Comparison of ENCODE assay signal across 8 mouse cellular contexts in genomic region chr7:140857550-140858505, GRCm38 (mm10). TPM values are rescaled to one million over a fixed set of nuclear protein-coding genes. Genes with fewer than 3 reads are reported as not detected.
DNase-seq lines count a peak whose midpoint lies in the region; ATAC-seq and TF ChIP-seq lines count a peak whose summit lies in the region.

Bet1l (minus strand) TSS chr7:140857577.

- no peak for DNase-seq in kidney, adult 9 months
- peak; percentile 35 for DNase-seq in G1E (ENCODE audit: low spot score)
- peak; percentile 36 to 40 for DNase-seq in cerebellum, postnatal 14 days
- peak; percentile 25 to 48 for DNase-seq in left cerebral cortex, postnatal 14 days (ENCODE audit: low spot score in 2 of 2)
- peak; percentile 19 for DNase-seq in midbrain, postnatal 0 days (ENCODE audit: low spot score)
- DNase-seq in gastrocnemius, postnatal 14 days = no peak

- peak within 1 kb of the TSS; percentile 92 for H3K9ac ChIP-seq in kidney, embryonic 14.5 days (ENCODE audit: low read depth, low read length)
- peak within 1 kb of the TSS; percentile 95 for H3K9ac ChIP-seq in heart, embryonic 15.5 days
- peak within 1 kb of the TSS; percentile 97 for H3K9ac ChIP-seq in midbrain, postnatal 0 days (replicated peaks; ENCODE audit: low read length, poor library complexity, severe bottlenecking)

- H3K9me3 ChIP-seq in kidney, embryonic 14.5 days (ENCODE audit: control insufficient read depth, low read length) = no peaks in the 10 kb centered on the region
- no peaks in the 10 kb centered on the region for H3K9me3 ChIP-seq in G1E (replicated peaks)
- no peaks in the 10 kb centered on the region for H3K9me3 ChIP-seq in heart, embryonic 15.5 days (replicated peaks)
- H3K9me3 ChIP-seq in midbrain, postnatal 0 days (ENCODE audit: low read length) = no peaks in the 10 kb centered on the region

- ATAC-seq in kidney, embryonic 14.5 days (ENCODE audit: low FRiP score, low TSS enrichment) = peak; percentile 32
- no peak for ATAC-seq in G1E (ENCODE audit: extremely low read depth, insufficient number of reproducible peaks, low FRiP score, poor library complexity, severe bottlenecking)
- 0 out of 2 replicates have a peak, but pooled peaks have one; percentile 4 for ATAC-seq in heart, embryonic 15.5 days (replicated peaks; ENCODE audit: insufficient number of reproducible peaks, insufficient read depth, low FRiP score, low read depth)
- ATAC-seq in midbrain, postnatal 0 days (ENCODE audit: low FRiP score) = peak; percentile 24; the same call in 1 of the 2 replicates

- peak within 1 kb of the TSS; percentile 75 for H3K27ac ChIP-seq in kidney, embryonic 14.5 days (ENCODE audit: low read depth, low read length)
- peak within 1 kb of the TSS; percentile 95 for H3K27ac ChIP-seq in heart, embryonic 15.5 days
- H3K27ac ChIP-seq in midbrain, postnatal 0 days (ENCODE audit: low read depth, low read length) = peak within 1 kb of the TSS; percentile 95

- WGBS in kidney, embryonic 14.5 days = 36% methylated on average over 40 of the region's 40 CpGs
- 28% methylated on average over 40 of the region's 40 CpGs for WGBS in heart, embryonic 15.5 days
- WGBS in midbrain, postnatal 0 days = 36% methylated on average over 40 of the region's 40 CpGs

- no peak for TF ChIP-seq CTCF in G1E (IDR thresholded peaks at IDR 0.05; ENCODE audit: low read depth, low read length)
- no peak for TF ChIP-seq CTCF in midbrain, postnatal 0 days (IDR thresholded peaks at IDR 0.05)

- H3K27me3 ChIP-seq in kidney, embryonic 14.5 days (ENCODE audit: control insufficient read depth, insufficient read depth, low read length) = no peaks in the 10 kb centered on the region
- no peaks in the 10 kb centered on the region for H3K27me3 ChIP-seq in G1E (ENCODE audit: insufficient read depth, low read length)
- no peaks in the 10 kb centered on the region for H3K27me3 ChIP-seq in heart, embryonic 15.5 days
- H3K27me3 ChIP-seq in midbrain, postnatal 0 days (ENCODE audit: insufficient read depth, low read length) = no peaks in the 10 kb centered on the region

- H3K36me3 ChIP-seq in kidney, embryonic 14.5 days (ENCODE audit: control insufficient read depth, insufficient read depth, low read length) = peaks cover 55% of the 10 kb centered on the region
- H3K36me3 ChIP-seq in G1E (replicated peaks) = peaks cover 75% of the 10 kb centered on the region
- H3K36me3 ChIP-seq in heart, embryonic 15.5 days = peaks cover 55% of the 10 kb centered on the region
- H3K36me3 ChIP-seq in midbrain, postnatal 0 days (ENCODE audit: insufficient read depth, low read length) = peaks cover 48% of the 10 kb centered on the region

- peaks cover 15% of the 10 kb centered on the region for H3K4me1 ChIP-seq in kidney, embryonic 14.5 days (ENCODE audit: control insufficient read depth, insufficient read depth, low read length)
- H3K4me1 ChIP-seq in G1E (ENCODE audit: insufficient read depth, low read depth, low read length) = peaks cover 65% of the 10 kb centered on the region
- H3K4me1 ChIP-seq in heart, embryonic 15.5 days (replicated peaks) = peaks cover 32% of the 10 kb centered on the region
- peaks cover 15% of the 10 kb centered on the region; the same call in 1 of the 2 replicates for H3K4me1 ChIP-seq in midbrain, postnatal 0 days (ENCODE audit: insufficient read depth, low read length)

- peak within 1 kb of the TSS; percentile 52 for H3K4me3 ChIP-seq in kidney, embryonic 14.5 days (ENCODE audit: low read length)
- H3K4me3 ChIP-seq in G1E (ENCODE audit: low read depth, low read length) = peak within 1 kb of the TSS; percentile 95
- peak within 1 kb of the TSS; percentile 97 for H3K4me3 ChIP-seq in heart, embryonic 15.5 days
- H3K4me3 ChIP-seq in midbrain, postnatal 0 days (ENCODE audit: low read depth, low read length) = peak within 1 kb of the TSS; percentile 81

- intact Hi-C loops in left cerebral cortex, postnatal 14 days (cut with DNase I) = no loop called here
- intact Hi-C loops in gastrocnemius, postnatal 14 days (cut with DNase I; ENCODE audit: low total_unique reads) = no loop called here

- H3K4me2 ChIP-seq in kidney, embryonic 14.5 days (replicated peaks; ENCODE audit: low read depth, low read length) = peak within 1 kb of the TSS; percentile 88
- H3K4me2 ChIP-seq in heart, embryonic 15.5 days = peak within 1 kb of the TSS; percentile 95
- H3K4me2 ChIP-seq in midbrain, postnatal 0 days (ENCODE audit: low read depth, low read length, poor library complexity, severe bottlenecking) = peak within 1 kb of the TSS; percentile 96

RNA-seq across cellular contexts. Expression of gene Bet1l, which starts in this region (rescaled TPM):
- 38.6 and 41.7 TPM in 2 replicates for polyA plus RNA-seq in kidney, embryonic 14.5 days (2014; fragmentation: Nextera tagmentation; extraction: Ambion mirVana)
- 8.4 and 10.1 TPM in 2 replicates for total RNA-seq in G1E (2014; fragmentation: Nextera tagmentation)
- total RNA-seq in G1E (2017) = 13.1 and 16.1 TPM in 2 replicates
- 3.5 and 5.2 TPM in 2 replicates for polyA plus RNA-seq in G1E (2012)
- 30.2 and 31.9 TPM in 2 replicates for polyA plus RNA-seq in heart, embryonic 15.5 days (2015; fragmentation: Nextera tagmentation; extraction: Ambion mirVana)
- total RNA-seq in left cerebral cortex, postnatal 14 days (2021) = 10 to 100 TPM; 25.4 to 27.2 TPM
- total RNA-seq in midbrain, postnatal 0 days (2014; rRNA removed) = 19.1 and 26.0 TPM in 2 replicates
- polyA plus RNA-seq in midbrain, postnatal 0 days (2015; fragmentation: Nextera tagmentation; extraction: Ambion mirVana) = 49.9 and 53.9 TPM in 2 replicates
- total RNA-seq in gastrocnemius, postnatal 14 days (2021) = 10 to 100 TPM in 1 of 2 experiments, 1 to 10 TPM in 1; 8.3 to 11.1 TPM

Comparison
In these comparisons a context has a peak if more than half of its experiments do, and no peak if none do; other contexts are left out.
1. DNase-seq: peak in G1E (single experiment), cerebellum, postnatal 14 days (2 of 2), left cerebral cortex, postnatal 14 days (2 of 2) and midbrain, postnatal 0 days (single experiment); none in kidney, adult 9 months (single experiment) and gastrocnemius, postnatal 14 days (single experiment).
2. Peak in every context shown above with its lines, with median percentiles within 50 percentile points of each other: H3K27ac ChIP-seq, H3K4me2 ChIP-seq, H3K4me3 ChIP-seq and H3K9ac ChIP-seq.